In genomic region chr2:117959440-117959839, GRCm38 (mm10) we compare ENCODE assay signal across 29 mouse cellular contexts.
DNase-seq lines count a peak whose midpoint lies in the region; ATAC-seq and TF ChIP-seq lines count a peak whose summit lies in the region.
"Had no signal": no experiment of that assay in that cellular context is flagged by ENCODE, and none has a peak within 500 bp of the region (broad histone marks: within the 10 kb centered on the region; RNA-seq: fewer than 3 reads in every experiment).

No protein-coding gene starts in this region.

- H3K4me2 ChIP-seq in kidney, postnatal 0 days (ENCODE audit: low read length) = no peak overlapping the region
- H3K4me2 ChIP-seq in embryonic facial prominence, embryonic 15.5 days (replicated peaks) = no peak overlapping the region
- H3K4me2 ChIP-seq: forebrain, embryonic 15.5 days; hindbrain, embryonic 15.5 days; limb, embryonic 13.5 days; liver, embryonic 13.5 days; neural tube, embryonic 15.5 days had no signal

- no peaks in the 10 kb centered on the region for H3K27me3 ChIP-seq in kidney, postnatal 0 days (ENCODE audit: insufficient read depth, low read length)
- H3K27me3 ChIP-seq in C2C12 (ENCODE audit: control insufficient read depth, insufficient read depth, insufficient read length) = no peaks in the 10 kb centered on the region
- H3K27me3 ChIP-seq in embryonic facial prominence, embryonic 15.5 days = no peaks in the 10 kb centered on the region
- H3K27me3 ChIP-seq in thymus, adult 2 months (ENCODE audit: control insufficient read depth, insufficient read depth, low read length) = no peaks in the 10 kb centered on the region
- H3K27me3 ChIP-seq: CH12.LX; forebrain, embryonic 15.5 days; hindbrain, embryonic 15.5 days; limb, embryonic 13.5 days; liver, embryonic 13.5 days; neural tube, embryonic 15.5 days had no signal

- H3K36me3 ChIP-seq in kidney, postnatal 0 days (ENCODE audit: insufficient read depth, low read length) = no peaks in the 10 kb centered on the region
- H3K36me3 ChIP-seq in C2C12 (ENCODE audit: control insufficient read depth, insufficient read depth) = no peaks in the 10 kb centered on the region
- H3K36me3 ChIP-seq in embryonic facial prominence, embryonic 15.5 days = no peaks in the 10 kb centered on the region
- H3K36me3 ChIP-seq in thymus, adult 2 months (ENCODE audit: control insufficient read depth, insufficient read depth, low read length) = no peaks in the 10 kb centered on the region
- H3K36me3 ChIP-seq: forebrain, embryonic 10.5 days; forebrain, embryonic 15.5 days; hindbrain, embryonic 10.5 days; hindbrain, embryonic 15.5 days; limb, embryonic 13.5 days; liver, embryonic 13.5 days; neural tube, embryonic 15.5 days had no signal

- no peaks in the 10 kb centered on the region for H3K79me3 ChIP-seq in C2C12 (ENCODE audit: low read depth)

- H3ac ChIP-seq in C2C12 (ENCODE audit: control insufficient read depth, insufficient read length, low read depth) = no peak overlapping the region

- peak; percentile 58 for DNase-seq in kidney, postnatal 0 days (ENCODE audit: low spot score)
- DNase-seq in kidney, postnatal 10 days = no peak
- DNase-seq in thymus, adult 2 months = no peak
- no peak for DNase-seq in gastrocnemius, postnatal 4 days (ENCODE audit: low spot score in 2 of 2)
- DNase-seq in MN1 (ENCODE audit: low spot score) = no peak
- DNase-seq: adrenal gland, postnatal 25 days; B cell, adult 2 months; cerebellum, adult 18-20 months; cerebellum, postnatal 10 days; heart, postnatal 14 days; kidney, adult 18-20 months; liver, embryonic 13.5 days; lung, adult 18-20 months; lung, postnatal 10 days; midbrain, embryonic 14.5 days; retina, postnatal 1 day; right cerebral cortex, postnatal 14 days; thymus, postnatal 25 days had no signal

- H3K4me3 ChIP-seq in kidney, postnatal 0 days (replicated peaks; ENCODE audit: low read depth, low read length) = no peak overlapping the region
- no peak overlapping the region for H3K4me3 ChIP-seq in C2C12 (ENCODE audit: insufficient read depth, poor library complexity, severe bottlenecking)
- no peak overlapping the region for H3K4me3 ChIP-seq in embryonic facial prominence, embryonic 15.5 days (replicated peaks)
- H3K4me3 ChIP-seq in thymus, adult 2 months (ENCODE audit: control insufficient read depth, insufficient read depth, low read length) = no peak overlapping the region
- H3K4me3 ChIP-seq: forebrain, embryonic 10.5 days; forebrain, embryonic 15.5 days; hindbrain, embryonic 10.5 days; hindbrain, embryonic 15.5 days; left cerebral cortex, adult 2 months; limb, embryonic 13.5 days; liver, embryonic 13.5 days; neural tube, embryonic 15.5 days had no signal

- no peaks in the 10 kb centered on the region for H3K79me2 ChIP-seq in C2C12 (ENCODE audit: control insufficient read depth, insufficient read depth)

- H3K9ac ChIP-seq in kidney, postnatal 0 days (ENCODE audit: low read depth, low read length) = no peak overlapping the region
- H3K9ac ChIP-seq in embryonic facial prominence, embryonic 15.5 days = no peak overlapping the region
- H3K9ac ChIP-seq: forebrain, embryonic 15.5 days; hindbrain, embryonic 15.5 days; limb, embryonic 13.5 days; liver, embryonic 13.5 days; neural tube, embryonic 15.5 days had no signal

- no peak overlapping the region for H3K27ac ChIP-seq in kidney, postnatal 0 days
- 0 out of 2 replicates have a peak overlapping the region, but pooled peaks have one; percentile 34 for H3K27ac ChIP-seq in embryonic facial prominence, embryonic 15.5 days (replicated peaks)
- no peak overlapping the region for H3K27ac ChIP-seq in thymus, adult 2 months (ENCODE audit: control insufficient read depth, insufficient read depth, low read length)
- H3K27ac ChIP-seq: forebrain, embryonic 10.5 days; forebrain, embryonic 15.5 days; hindbrain, embryonic 10.5 days; hindbrain, embryonic 15.5 days; left cerebral cortex, adult 2 months; limb, embryonic 13.5 days; liver, embryonic 13.5 days; neural tube, embryonic 15.5 days had no signal

- TF ChIP-seq CTCF in kidney, postnatal 0 days (IDR thresholded peaks at IDR 0.05; ENCODE audit: low read depth) = no peak
- TF ChIP-seq CTCF in C2C12 (IDR thresholded peaks at IDR 0.05; ENCODE audit: control insufficient read depth, insufficient read depth, insufficient read length) = no peak
- no peak for TF ChIP-seq CTCF in thymus, adult 2 months (IDR thresholded peaks at IDR 0.05; ENCODE audit: borderline replicate concordance, control insufficient read depth, extremely low read depth, insufficient read depth, low read length, poor library complexity)

- no peak for TF ChIP-seq POLR2A in thymus, adult 2 months (IDR thresholded peaks at IDR 0.05; ENCODE audit: control insufficient read depth, extremely low read depth, insufficient read depth, low read length, poor library complexity)

- no peaks in the 10 kb centered on the region for H3K9me3 ChIP-seq in kidney, postnatal 0 days (replicated peaks; ENCODE audit: low read length)
- no peaks in the 10 kb centered on the region for H3K9me3 ChIP-seq in embryonic facial prominence, embryonic 15.5 days (replicated peaks)
- H3K9me3 ChIP-seq: forebrain, embryonic 10.5 days; forebrain, embryonic 15.5 days; hindbrain, embryonic 10.5 days; hindbrain, embryonic 15.5 days; limb, embryonic 13.5 days; liver, embryonic 13.5 days; neural tube, embryonic 15.5 days had no signal

- no peaks in the 10 kb centered on the region for H3K4me1 ChIP-seq in kidney, postnatal 0 days (replicated peaks; ENCODE audit: insufficient read depth, low read length)
- H3K4me1 ChIP-seq in embryonic facial prominence, embryonic 15.5 days = no peaks in the 10 kb centered on the region
- H3K4me1 ChIP-seq in thymus, adult 2 months (replicated peaks; ENCODE audit: control insufficient read depth, insufficient read depth, low read length) = no peaks in the 10 kb centered on the region
- H3K4me1 ChIP-seq: forebrain, embryonic 15.5 days; hindbrain, embryonic 10.5 days; hindbrain, embryonic 15.5 days; liver, embryonic 13.5 days; neural tube, embryonic 15.5 days had no signal

- ATAC-seq in kidney, postnatal 0 days (replicated peaks; ENCODE audit: low FRiP score, low read depth) = no peak
- ATAC-seq in embryonic facial prominence, embryonic 15.5 days (ENCODE audit: insufficient number of reproducible peaks, low FRiP score, low TSS enrichment, low read depth) = no peak
- ATAC-seq: forebrain, embryonic 15.5 days; inflammation-experienced regulatory T-cells, adult 6 months had no signal

TF ChIP-seq in C2C12, 6 proteins besides CTCF, POLR2A, EP300 and RAD21:
- TF ChIP-seq CEBPB (IDR thresholded peaks at IDR 0.05; ENCODE audit: low read depth) = peak; percentile 96
- TF ChIP-seq MAX (IDR thresholded peaks at IDR 0.05) = peak; percentile 66
- no peak for TF ChIP-seq FOSL1 (IDR thresholded peaks at IDR 0.05; ENCODE audit: insufficient read depth, low read length, poor library complexity, severe bottlenecking)
- TF ChIP-seq MYOD1 (IDR thresholded peaks at IDR 0.05; ENCODE audit: control insufficient read depth, insufficient read length, low read depth) = no peak
- TF ChIP-seq MYOG (IDR thresholded peaks at IDR 0.05; ENCODE audit: control insufficient read depth, extremely low read depth, insufficient read length) = no peak
- TF ChIP-seq USF1 (IDR thresholded peaks at IDR 0.05; ENCODE audit: low read depth) = no peak
